Mouse (Mus musculus) layer of hippocampus, adult 11-12 months (tissue): ENCODE results near the gene Gm21477.
"Not testable (repeated sequence)": the region's sequence is repeated elsewhere in the genome, so short reads cannot be mapped to it uniquely, and the experiment has no call there.

Experiments
- DNase-seq: peaks from one replicate; pipeline ENCODE4 v3.0.0; 2022; ENCODE audit warnings: low spot score

The Gm21477 gene

DNA sequence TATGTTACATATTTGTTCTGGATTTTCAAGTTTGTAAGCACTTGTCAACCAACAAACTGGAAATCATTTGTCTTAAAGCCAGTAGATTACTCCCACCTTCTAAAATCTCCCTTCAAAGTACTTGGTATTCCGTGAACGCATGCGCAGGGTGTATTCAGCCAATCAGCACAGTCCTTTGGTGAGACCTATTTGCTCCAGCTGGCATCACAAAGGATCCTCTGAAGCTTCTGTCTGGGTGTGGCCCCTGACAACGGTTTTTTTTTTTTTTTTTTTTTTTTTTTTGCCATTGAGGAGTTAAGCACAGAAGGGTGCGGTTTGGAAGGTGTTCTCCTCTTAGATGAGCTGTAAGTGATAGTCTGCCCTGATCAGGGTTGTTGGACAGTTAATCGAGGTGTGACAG, at the start of gene Gm21477:
TSS of gene Gm21477 (plus strand) at position 301 of the 400 bp plus-strand sequence.
- DNase-seq: not testable (repeated sequence)
